Comparison of ENCODE assay signal across 7 mouse cellular contexts in the genomic region with DNA sequence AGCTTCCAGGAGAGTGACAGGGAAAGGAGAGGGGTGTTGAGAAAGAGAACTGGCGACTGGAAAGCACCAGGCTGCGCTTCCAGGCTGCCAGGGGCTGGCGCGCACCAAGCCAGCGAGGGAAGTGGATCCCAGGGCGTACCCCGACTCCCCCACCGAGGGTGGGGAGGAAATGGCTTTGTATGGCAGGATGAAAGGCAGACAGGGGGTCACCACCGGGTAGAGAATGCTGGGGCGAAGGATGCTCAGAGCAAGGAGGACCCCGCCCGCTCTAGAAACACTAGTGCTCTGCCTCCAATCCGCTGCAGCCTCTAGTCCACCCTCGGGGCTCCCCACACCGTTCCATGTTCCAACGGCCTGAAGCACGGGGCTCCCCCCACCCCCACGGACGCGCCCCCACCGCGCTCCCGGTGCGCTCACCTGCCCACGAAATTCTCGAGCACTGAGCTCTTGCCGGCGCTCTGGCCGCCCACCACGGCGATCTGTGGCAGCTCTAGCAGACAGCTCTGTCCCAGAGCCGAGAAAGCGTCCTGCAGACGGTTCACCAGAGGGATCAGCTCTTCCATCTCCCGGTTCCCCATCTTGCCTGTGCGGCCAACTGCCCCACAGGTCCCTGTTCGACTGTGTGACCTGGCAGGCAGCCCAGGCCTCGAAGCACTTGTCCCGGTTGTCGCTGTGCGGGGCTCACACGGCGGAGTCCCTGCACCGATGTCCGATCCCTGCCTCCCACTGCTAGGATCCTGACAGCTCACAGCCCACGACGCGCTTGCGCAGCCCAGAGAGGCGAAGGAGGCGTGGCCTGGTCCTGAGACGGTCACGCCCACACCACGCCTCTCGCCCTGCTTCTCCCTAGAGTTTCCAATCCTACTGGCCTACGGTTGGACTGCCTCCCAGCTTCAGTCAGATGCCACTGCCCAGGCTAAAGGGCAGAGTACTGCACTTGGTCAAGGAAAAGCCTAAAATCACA. TPM values are rescaled to one million over a fixed set of nuclear protein-coding genes. Genes with fewer than 3 reads are reported as not detected.
DNase-seq lines count a peak whose midpoint lies in the region; ATAC-seq and TF ChIP-seq lines count a peak whose summit lies in the region.

Gene Dnm3, minus strand, starts transcription at position 789 of the 964 bp plus-strand sequence.

- peak within 1 kb of the TSS; percentile 94 for H3K4me2 ChIP-seq in embryonic facial prominence, embryonic 12.5 days (replicated peaks)
- peak within 1 kb of the TSS; percentile 92 for H3K4me2 ChIP-seq in midbrain, embryonic 12.5 days (replicated peaks)

- H3K27ac ChIP-seq in embryonic facial prominence, embryonic 12.5 days, result no peak within 1 kb of the TSS
- H3K27ac ChIP-seq in midbrain, embryonic 12.5 days (replicated peaks), result peak within 1 kb of the TSS; percentile 62
- no peak within 1 kb of the TSS for H3K27ac ChIP-seq in spleen, adult 2 months (ENCODE audit: insufficient read depth, low read length)

- peak; percentile 68 to 81 for DNase-seq in adrenal gland, postnatal 4 days (ENCODE audit: low spot score in 2 of 2)
- DNase-seq in heart, adult 11 months, result peak; percentile 99
- peak; percentile 96 for DNase-seq in kidney, adult 11 months
- DNase-seq in left cerebral cortex, postnatal 4 days, result peak; percentile 92
- DNase-seq in spleen, adult 2 months (ENCODE audit: low read depth in 1 of 2, low spot score in 2 of 2), result peak in 1 of 2 experiments; percentile 4

- intact Hi-C loops in left cerebral cortex, postnatal 4 days (cut with DNase I), result loop anchor here (10.0 kb wide), 2 partner anchors 67 to 113 kb away; partner anchors contain the start of gene Mettl13

- no peaks in the 10 kb centered on the region for H3K36me3 ChIP-seq in embryonic facial prominence, embryonic 12.5 days
- H3K36me3 ChIP-seq in midbrain, embryonic 12.5 days, result no peaks in the 10 kb centered on the region
- H3K36me3 ChIP-seq in spleen, adult 2 months (ENCODE audit: control insufficient read depth, insufficient read depth, low read length), result no peaks in the 10 kb centered on the region

- peak; percentile 97 for ATAC-seq in embryonic facial prominence, embryonic 12.5 days (ENCODE audit: insufficient number of reproducible peaks, insufficient read depth, low FRiP score, low TSS enrichment)
- ATAC-seq in midbrain, embryonic 12.5 days (ENCODE audit: low FRiP score, low read depth), result peak; percentile 99

- under 1% methylated on average over 56 of the region's 56 CpGs for WGBS in embryonic facial prominence, embryonic 12.5 days
- under 1% methylated on average over 56 of the region's 56 CpGs for WGBS in midbrain, embryonic 12.5 days
- 2% methylated on average over 56 of the region's 56 CpGs for WGBS in spleen, adult 2 months

- H3K9me3 ChIP-seq in embryonic facial prominence, embryonic 12.5 days, result no peaks in the 10 kb centered on the region
- no peaks in the 10 kb centered on the region for H3K9me3 ChIP-seq in midbrain, embryonic 12.5 days

- TF ChIP-seq CTCF in spleen, adult 2 months (IDR thresholded peaks at IDR 0.05; ENCODE audit: extremely low read depth, insufficient read depth, insufficient read length, insufficient replicate concordance), result no peak

- peak within 1 kb of the TSS; percentile 56 for H3K9ac ChIP-seq in embryonic facial prominence, embryonic 12.5 days
- peak within 1 kb of the TSS; percentile 67 for H3K9ac ChIP-seq in midbrain, embryonic 12.5 days (replicated peaks)

- H3K4me1 ChIP-seq in embryonic facial prominence, embryonic 12.5 days, result 0 out of 2 replicates have a peak, but pooled peaks cover 4% of the 10 kb centered on the region
- peaks cover 9% of the 10 kb centered on the region; the same call in 1 of the 2 replicates for H3K4me1 ChIP-seq in midbrain, embryonic 12.5 days
- 0 out of 2 replicates have a peak, but pooled peaks cover 4% of the 10 kb centered on the region for H3K4me1 ChIP-seq in spleen, adult 2 months (ENCODE audit: control insufficient read depth, insufficient read depth, insufficient read length)

- peaks cover 21% of the 10 kb centered on the region; the same call in 1 of the 2 replicates for H3K27me3 ChIP-seq in embryonic facial prominence, embryonic 12.5 days
- peaks cover 16% of the 10 kb centered on the region for H3K27me3 ChIP-seq in midbrain, embryonic 12.5 days
- peaks cover 10% of the 10 kb centered on the region; the same call in 1 of the 2 replicates for H3K27me3 ChIP-seq in spleen, adult 2 months (ENCODE audit: control insufficient read depth, insufficient read depth, low read length)

- peak within 1 kb of the TSS; percentile 55 for H3K4me3 ChIP-seq in embryonic facial prominence, embryonic 12.5 days
- H3K4me3 ChIP-seq in midbrain, embryonic 12.5 days, result peak within 1 kb of the TSS; percentile 60
- peak within 1 kb of the TSS; percentile 31; the same call in 1 of the 2 replicates for H3K4me3 ChIP-seq in spleen, adult 2 months (ENCODE audit: extremely low read depth, insufficient read depth, insufficient read length)

- no peak for TF ChIP-seq POLR2A in spleen, adult 2 months (IDR thresholded peaks at IDR 0.05; ENCODE audit: low read depth, low read length)

RNA-seq across cellular contexts. Expression of gene Dnm3, which starts in this region (rescaled TPM):
- total RNA-seq in adrenal gland, postnatal 4 days (2021), result 10 to 100 TPM; 14.1 to 15.6 TPM
- polyA plus RNA-seq in embryonic facial prominence, embryonic 12.5 days (2016; fragmentation: Nextera tagmentation; extraction: Ambion mirVana), result 18.5 and 21.1 TPM in 2 replicates
- total RNA-seq in left cerebral cortex, postnatal 4 days (2021), result 100 to 1,000 TPM; 107 to 110 TPM
- 14.2 and 15.6 TPM in 2 replicates for polyA plus RNA-seq in midbrain, embryonic 12.5 days (2016; fragmentation: Nextera tagmentation; extraction: Ambion mirVana)
- 0.43 and 0.49 TPM in 2 replicates for polyA plus RNA-seq in spleen, adult 2 months (2012; rRNA removed)

Comparison
In these comparisons a context has a peak if more than half of its experiments do, and no peak if none do; other contexts are left out.
1. RNA of gene Dnm3 (total RNA-seq): 107 to 110 TPM in left cerebral cortex, postnatal 4 days; 14.1 to 15.6 TPM in adrenal gland, postnatal 4 days; every median in the first group is over 4 times any median in the second.
2. RNA of gene Dnm3 (polyA plus RNA-seq): 18.5 to 21.1 TPM in embryonic facial prominence, embryonic 12.5 days and 14.2 to 15.6 TPM in midbrain, embryonic 12.5 days; 0.43 to 0.49 TPM in spleen, adult 2 months; every median in the first group is over 10 times any median in the second.
3. Peak in every context shown above with its lines, with median percentiles within 50 percentile points of each other: H3K4me3 ChIP-seq.